Mouse (Mus musculus): ENCODE results near the gene Scamp2. TPM values are rescaled to one million over a fixed set of nuclear protein-coding genes. Genes with fewer than 3 reads are reported as not detected.

The Scamp2 gene
- polyA plus RNA-seq, 1 experiment from 2014 or later: 86.4 TPM

Other genes with a start within 250 kb of the Scamp2 start
- 23.3 and 25.5 TPM in 2 replicates for gene Ppcdc, start 120.8 kb upstream of the Scamp2 start, polyA plus RNA-seq (2015; fragmentation: Nextera tagmentation; extraction: Ambion mirVana)
- 12.7 and 14.2 TPM in 2 replicates for gene Scamp5, start 92.9 kb upstream of the Scamp2 start, polyA plus RNA-seq (2015; fragmentation: Nextera tagmentation; extraction: Ambion mirVana)
- gene Rpp25, start 56.9 kb upstream of the Scamp2 start, polyA plus RNA-seq (2015; fragmentation: Nextera tagmentation; extraction: Ambion mirVana): 0.40 and 1.1 TPM in 2 replicates
- gene Cox5a, start 39.7 kb upstream of the Scamp2 start, polyA plus RNA-seq (2015; fragmentation: Nextera tagmentation; extraction: Ambion mirVana): 411 and 426 TPM in 2 replicates
- gene Fam219b, start 23.4 kb upstream of the Scamp2 start, polyA plus RNA-seq (2015; fragmentation: Nextera tagmentation; extraction: Ambion mirVana): 26.8 and 27.5 TPM in 2 replicates
- gene Mpi, start 8.2 kb upstream of the Scamp2 start, polyA plus RNA-seq (2015; fragmentation: Nextera tagmentation; extraction: Ambion mirVana): 37.9 and 49.8 TPM in 2 replicates
- 21.2 and 23.2 TPM in 2 replicates for gene Ulk3, start 28.5 kb downstream of the Scamp2 start, polyA plus RNA-seq (2015; fragmentation: Nextera tagmentation; extraction: Ambion mirVana)
- gene Cplx3, start 45.3 kb downstream of the Scamp2 start, polyA plus RNA-seq (2015; fragmentation: Nextera tagmentation; extraction: Ambion mirVana): 0.36 TPM in 1 of 2 replicates, not detected in the other
- not detected in 2 replicates for gene Lman1l, start 59.8 kb downstream of the Scamp2 start, polyA plus RNA-seq (2015; fragmentation: Nextera tagmentation; extraction: Ambion mirVana)
- 24.2 and 29.0 TPM in 2 replicates for gene Csk, start 92.7 kb downstream of the Scamp2 start, polyA plus RNA-seq (2015; fragmentation: Nextera tagmentation; extraction: Ambion mirVana)
- not detected in 2 replicates for gene Cyp1a2, start 122.8 kb downstream of the Scamp2 start, polyA plus RNA-seq (2015; fragmentation: Nextera tagmentation; extraction: Ambion mirVana)
- gene Cyp1a1, start 127.0 kb downstream of the Scamp2 start, polyA plus RNA-seq (2015; fragmentation: Nextera tagmentation; extraction: Ambion mirVana): 0.08 TPM in 1 of 2 replicates, not detected in the other
- 32.9 and 33.9 TPM in 2 replicates for gene Edc3, start 147.6 kb downstream of the Scamp2 start, polyA plus RNA-seq (2015; fragmentation: Nextera tagmentation; extraction: Ambion mirVana)
- gene Clk3, start 204.9 kb downstream of the Scamp2 start, polyA plus RNA-seq (2015; fragmentation: Nextera tagmentation; extraction: Ambion mirVana): 64.7 and 80.3 TPM in 2 replicates